Mouse (Mus musculus) layer of hippocampus, adult 2 months (tissue): ENCODE results near the gene Spink2. TPM values are rescaled to one million over a fixed set of nuclear protein-coding genes. Genes with fewer than 3 reads are reported as not detected.
"Not testable (repeated sequence)": the region's sequence is repeated elsewhere in the genome, so short reads cannot be mapped to it uniquely, and the experiment has no call there.

Experiments
- DNase-seq, 2 experiments: peaks; one replicate each; pipeline ENCODE4 v3.0.0; 2022; ENCODE audit warnings: low spot score in 2 of 2
- H3K27ac ChIP-seq: fragments of 200-600 bp; 2 replicates; pipeline ENCODE4 v1.8.1; 2022
- H3K4me3 ChIP-seq: fragments of 200-600 bp; 2 replicates; pipeline ENCODE4 v1.8.1; 2022; ENCODE audit warnings: mild to moderate bottlenecking
- CTCF ChIP-seq: fragments of 200-600 bp; conservative IDR thresholded peaks from 2 replicates; pipeline ENCODE4 v1.8.1; 2022; ENCODE audit warnings: antibody characterized with exemption, mild to moderate bottlenecking, moderate library complexity
- total RNA-seq, 2 experiments: library from RNA; stranded (reverse); gene quantifications; 2 replicates each; pipeline ENCODE4 v1.2.3; 2021

Gene Spink2
- total RNA-seq, 2 experiments from 2014 or later, result not detected

GRCm38 (mm10) chr5:77228986-77229385 is 17.7 kb upstream of the Spink2 start:
- Histone ChIP-seq H3K4me3 (no peak overlapping the region), H3K27ac (no peak overlapping the region)
- TF ChIP-seq CTCF, result peak; percentile 88
- DNase-seq, result no peak

- no peak for DNase-seq
- peak; percentile 73 for TF ChIP-seq CTCF
Measured at GRCm38 (mm10) chr5:77223043-77223975, 12.0 kb upstream of the Spink2 start.

GRCm38 (mm10) chr5:77217724-77218123 is 6.5 kb upstream of the Spink2 start:
- no peak overlapping the region for H3K27ac ChIP-seq
- TF ChIP-seq CTCF, result no peak
- H3K4me3 ChIP-seq, result no peak overlapping the region
- no peak for DNase-seq

More at GRCm38 (mm10) chr5:77223043-77223975, 12.0 kb upstream of the Spink2 start:
- Histone ChIP-seq H3K4me3 (no peak overlapping the region), H3K27ac (no peak overlapping the region)

- Histone ChIP-seq H3K4me3 (no peak overlapping the region), H3K27ac (no peak overlapping the region)
- peak; percentile 86 for TF ChIP-seq CTCF
- DNase-seq, result peak; percentile 55 to 79
Measured at GRCm38 (mm10) chr5:77217211-77217610, 5.9 kb upstream of the Spink2 start.

GRCm38 (mm10) chr5:77206134-77206533 is 5.1 kb downstream of the Spink2 start:
- Histone ChIP-seq H3K27ac (no peak overlapping the region), H3K4me3 (no peak overlapping the region)
- no peak for DNase-seq
- no peak for TF ChIP-seq CTCF

GRCm38 (mm10) chr5:77202238-77202637 is 9.0 kb downstream of the Spink2 start:
- Histone ChIP-seq H3K4me3 (no peak overlapping the region), H3K27ac (no peak overlapping the region)
- peak; percentile 33 for TF ChIP-seq CTCF
- DNase-seq, result no peak

- no peak for DNase-seq
- Histone ChIP-seq H3K4me3 (no peak overlapping the region), H3K27ac (no peak overlapping the region)
- no peak for TF ChIP-seq CTCF
Measured at GRCm38 (mm10) chr5:77200695-77201094, 10.6 kb downstream of the Spink2 start.

GRCm38 (mm10) chr5:77193951-77194350 is 17.3 kb downstream of the Spink2 start:
- H3K27ac ChIP-seq, result no peak overlapping the region
- no peak for DNase-seq
- TF ChIP-seq CTCF, result peak; percentile 73
- no peak overlapping the region for H3K4me3 ChIP-seq

- TF ChIP-seq CTCF, result no peak
- no peak overlapping the region for H3K27ac ChIP-seq
Measured at GRCm38 (mm10) chr5:77193266-77193665, 18.0 kb downstream of the Spink2 start.

GRCm38 (mm10) chr5:77191631-77192030 is 19.6 kb downstream of the Spink2 start:
- DNase-seq, result no peak
- TF ChIP-seq CTCF, result no peak
- Histone ChIP-seq H3K4me3 (no peak overlapping the region), H3K27ac (no peak overlapping the region)

More at GRCm38 (mm10) chr5:77193266-77193665, 18.0 kb downstream of the Spink2 start:
- DNase-seq, result no peak
- no peak overlapping the region for H3K4me3 ChIP-seq

GRCm38 (mm10) chr5:77191106-77191505 is 20.2 kb downstream of the Spink2 start:
- no peak overlapping the region for H3K4me3 ChIP-seq
- no peak for DNase-seq
- no peak overlapping the region for H3K27ac ChIP-seq
- TF ChIP-seq CTCF, result no peak

GRCm38 (mm10) chr5:77188738-77189137 is 22.5 kb downstream of the Spink2 start:
- no peak for DNase-seq
- H3K4me3 ChIP-seq, result no peak overlapping the region
- H3K27ac ChIP-seq, result no peak overlapping the region
- no peak for TF ChIP-seq CTCF

GRCm38 (mm10) chr5:77185351-77185750 is 25.9 kb downstream of the Spink2 start:
- no peak for TF ChIP-seq CTCF
- Histone ChIP-seq H3K4me3 (no peak overlapping the region), H3K27ac (no peak overlapping the region)
- no peak for DNase-seq

- not testable (repeated sequence) for H3K27ac ChIP-seq
Measured at GRCm38 (mm10) chr5:77183876-77184275, 27.4 kb downstream of the Spink2 start.

More at GRCm38 (mm10) chr5:77183876-77184275, 27.4 kb downstream of the Spink2 start:
- not testable (repeated sequence) for H3K4me3 ChIP-seq, DNase-seq
